Mouse (Mus musculus) heart, postnatal 25 days (tissue): ENCODE measurements at regions not wholly inside any gene's neighbourhood (a gene's known extent, or its start where the extent isn't known, plus 50 kb on each side); places are given as distances from the start of the nearest gene placed in this dataset.

Source experiments
- DNase-seq: peaks from one replicate; pipeline ENCODE4 v3.0.0; 2022; ENCODE audit warnings: low spot score
- intact Hi-C: fragments of 180-260 bp; cut with DNase I; formaldehyde crosslinking; loops from one replicate; pipeline ENCODE4 v1.15.1; 2025

GRCm38 (mm10) chr6:51805656-51806055 lies 206.7 kb downstream of the Skap2 start:
- intact Hi-C loops = no loop called here
- no peak for DNase-seq
